ENCODE assay signal across 20 mouse cellular contexts in the genomic region with DNA sequence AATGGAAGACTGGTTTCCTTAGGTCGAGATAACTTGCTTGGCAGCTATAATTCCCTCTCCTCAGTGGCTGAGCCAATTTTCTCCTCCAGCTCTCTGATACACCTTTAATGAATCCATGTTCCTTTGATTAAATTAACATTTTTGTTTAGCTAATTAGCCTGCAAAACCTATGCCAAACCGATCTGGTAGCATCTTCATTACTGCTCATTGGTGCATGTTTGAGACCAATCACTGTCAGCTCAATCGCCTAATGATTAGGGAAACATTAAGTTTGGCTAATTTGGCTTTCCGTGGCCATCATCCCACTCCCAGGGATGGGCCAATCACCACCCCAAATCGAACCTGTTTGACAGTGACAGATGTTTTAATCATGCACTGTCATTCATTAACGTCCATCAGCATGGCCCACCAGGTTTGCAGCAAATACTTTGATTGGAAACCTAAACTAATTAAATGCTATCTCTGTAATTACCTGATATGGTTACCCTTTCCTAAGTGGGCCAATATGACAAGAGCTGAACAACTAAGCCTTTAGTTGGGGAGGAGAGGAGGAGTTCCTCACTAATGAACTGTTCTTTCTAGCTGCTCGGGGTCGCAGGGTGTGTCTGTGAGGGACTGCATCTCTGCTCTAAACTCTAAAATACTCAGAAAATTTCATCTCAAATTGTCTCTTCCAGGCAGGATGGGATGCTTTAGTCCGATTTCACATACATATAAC.
A peak's percentile ranks its signal among the peaks of the same experiment; 100 is the strongest.
DNase-seq lines count a peak whose midpoint lies in the region; ATAC-seq and TF ChIP-seq lines count a peak whose summit lies in the region.
"Had no signal": no experiment of that assay in that cellular context is flagged by ENCODE, and none has a peak within 500 bp of the region (broad histone marks: within the 10 kb centered on the region; RNA-seq: fewer than 3 reads in every experiment).

No protein-coding gene starts in this region.

- H3K36me3 ChIP-seq in forebrain, embryonic 11.5 days (ENCODE audit: control insufficient read depth, insufficient read depth, low read length) = no peaks in the 10 kb centered on the region
- no peaks in the 10 kb centered on the region for H3K36me3 ChIP-seq in forebrain, embryonic 10.5 days (replicated peaks)
- no peaks in the 10 kb centered on the region for H3K36me3 ChIP-seq in forebrain, embryonic 13.5 days (ENCODE audit: poor library complexity, severe bottlenecking)
- no peaks in the 10 kb centered on the region for H3K36me3 ChIP-seq in hindbrain, embryonic 14.5 days (replicated peaks; ENCODE audit: control insufficient read depth, insufficient read depth)
- no peaks in the 10 kb centered on the region for H3K36me3 ChIP-seq in midbrain, postnatal 0 days (ENCODE audit: insufficient read depth, low read length)
- H3K36me3 ChIP-seq: heart, embryonic 10.5 days; liver, embryonic 12.5 days had no signal

- no peak overlapping the region for H3K4me3 ChIP-seq in forebrain, embryonic 11.5 days (ENCODE audit: low read depth, low read length)
- H3K4me3 ChIP-seq in forebrain, embryonic 10.5 days = no peak overlapping the region
- no peak overlapping the region for H3K4me3 ChIP-seq in forebrain, embryonic 13.5 days
- no peak overlapping the region for H3K4me3 ChIP-seq in hindbrain, embryonic 14.5 days (replicated peaks; ENCODE audit: low read length)
- H3K4me3 ChIP-seq in midbrain, postnatal 0 days (ENCODE audit: low read depth, low read length) = no peak overlapping the region
- no peak overlapping the region for H3K4me3 ChIP-seq in layer of hippocampus, adult 2 months
- H3K4me3 ChIP-seq: heart, embryonic 10.5 days; liver, embryonic 12.5 days had no signal

- no peak overlapping the region for H3K9ac ChIP-seq in forebrain, embryonic 11.5 days (ENCODE audit: low read length)
- no peak overlapping the region for H3K9ac ChIP-seq in forebrain, embryonic 13.5 days
- no peak overlapping the region for H3K9ac ChIP-seq in hindbrain, embryonic 14.5 days
- H3K9ac ChIP-seq in midbrain, postnatal 0 days (replicated peaks; ENCODE audit: low read length, poor library complexity, severe bottlenecking) = no peak overlapping the region
- H3K9ac ChIP-seq: liver, embryonic 12.5 days had no signal

- no peaks in the 10 kb centered on the region for H3K4me1 ChIP-seq in forebrain, embryonic 11.5 days (replicated peaks; ENCODE audit: control insufficient read depth, insufficient read depth, low read length)
- H3K4me1 ChIP-seq in forebrain, embryonic 10.5 days = no peaks in the 10 kb centered on the region
- H3K4me1 ChIP-seq in forebrain, embryonic 13.5 days = 0 out of 2 replicates have a peak, but pooled peaks cover 5% of the 10 kb centered on the region
- H3K4me1 ChIP-seq in hindbrain, embryonic 14.5 days (replicated peaks; ENCODE audit: control insufficient read depth, insufficient read depth, low read length) = no peaks in the 10 kb centered on the region
- H3K4me1 ChIP-seq in midbrain, postnatal 0 days (ENCODE audit: insufficient read depth, low read length) = no peaks in the 10 kb centered on the region
- H3K4me1 ChIP-seq: heart, embryonic 10.5 days; liver, embryonic 12.5 days had no signal

- peak; percentile 58 for DNase-seq in forebrain, embryonic 11.5 days (ENCODE audit: low spot score)
- DNase-seq in forebrain, embryonic 10.5 days (ENCODE audit: extremely low spot score, low spot score) = no peak
- DNase-seq in hindbrain, embryonic 14.5 days (ENCODE audit: low spot score) = peak; percentile 33
- DNase-seq in midbrain, postnatal 0 days (ENCODE audit: low spot score) = peak; percentile 35
- no peak for DNase-seq in frontal cortex, postnatal 10 days (ENCODE audit: low spot score in 2 of 2)
- no peak for DNase-seq in layer of hippocampus, adult 2 months (ENCODE audit: low spot score in 2 of 2)
- DNase-seq: adrenal gland, postnatal 14 days; cerebellum, adult 11 months; cerebellum, postnatal 14 days; embryo, embryonic 11 days; kidney, adult 2 months; kidney, postnatal 14 days; lung, adult 2 months; lung, postnatal 36 days; thymus, postnatal 4 days had no signal

- no peaks in the 10 kb centered on the region for H3K27me3 ChIP-seq in forebrain, embryonic 11.5 days (ENCODE audit: control insufficient read depth, insufficient read depth, low read length)
- H3K27me3 ChIP-seq in forebrain, embryonic 10.5 days (ENCODE audit: poor library complexity, severe bottlenecking) = no peaks in the 10 kb centered on the region
- H3K27me3 ChIP-seq in forebrain, embryonic 13.5 days = no peaks in the 10 kb centered on the region
- H3K27me3 ChIP-seq in hindbrain, embryonic 14.5 days (ENCODE audit: control insufficient read depth, insufficient read depth, low read length) = no peaks in the 10 kb centered on the region
- H3K27me3 ChIP-seq in midbrain, postnatal 0 days (ENCODE audit: insufficient read depth, low read length) = no peaks in the 10 kb centered on the region
- H3K27me3 ChIP-seq: liver, embryonic 12.5 days had no signal

- WGBS in forebrain, embryonic 11.5 days = 60% methylated on average over 9 of the region's 9 CpGs
- 81% methylated on average over 9 of the region's 9 CpGs for WGBS in forebrain, embryonic 10.5 days
- WGBS in forebrain, embryonic 13.5 days = 42% methylated on average over 9 of the region's 9 CpGs
- 60% methylated on average over 9 of the region's 9 CpGs for WGBS in hindbrain, embryonic 14.5 days
- WGBS in midbrain, postnatal 0 days = 71% methylated on average over 9 of the region's 9 CpGs

- no peak overlapping the region for H3K27ac ChIP-seq in forebrain, embryonic 11.5 days (ENCODE audit: low read depth, low read length)
- H3K27ac ChIP-seq in forebrain, embryonic 10.5 days = no peak overlapping the region
- peak overlapping the region; percentile 42; the same call in 1 of the 2 replicates for H3K27ac ChIP-seq in forebrain, embryonic 13.5 days
- no peak overlapping the region for H3K27ac ChIP-seq in hindbrain, embryonic 14.5 days
- no peak overlapping the region for H3K27ac ChIP-seq in midbrain, postnatal 0 days (ENCODE audit: low read depth, low read length)
- H3K27ac ChIP-seq in layer of hippocampus, adult 2 months = no peak overlapping the region
- H3K27ac ChIP-seq: heart, embryonic 10.5 days; liver, embryonic 12.5 days had no signal

- no peak for TF ChIP-seq CTCF in midbrain, postnatal 0 days (IDR thresholded peaks at IDR 0.05)
- no peak for TF ChIP-seq CTCF in layer of hippocampus, adult 2 months (conservative IDR thresholded peaks at IDR 0.05)

- no peaks in the 10 kb centered on the region for H3K9me3 ChIP-seq in forebrain, embryonic 11.5 days (ENCODE audit: control insufficient read depth, low read length)
- H3K9me3 ChIP-seq in forebrain, embryonic 10.5 days = no peaks in the 10 kb centered on the region
- no peaks in the 10 kb centered on the region for H3K9me3 ChIP-seq in forebrain, embryonic 13.5 days (replicated peaks)
- H3K9me3 ChIP-seq in hindbrain, embryonic 14.5 days (ENCODE audit: control insufficient read depth, low read length) = no peaks in the 10 kb centered on the region
- no peaks in the 10 kb centered on the region for H3K9me3 ChIP-seq in midbrain, postnatal 0 days (ENCODE audit: low read length)
- H3K9me3 ChIP-seq: heart, embryonic 10.5 days; liver, embryonic 12.5 days had no signal

- no peak overlapping the region for H3K4me2 ChIP-seq in forebrain, embryonic 11.5 days (ENCODE audit: low read depth, low read length, severe bottlenecking)
- no peak overlapping the region for H3K4me2 ChIP-seq in forebrain, embryonic 13.5 days
- no peak overlapping the region for H3K4me2 ChIP-seq in hindbrain, embryonic 14.5 days (replicated peaks)
- no peak overlapping the region for H3K4me2 ChIP-seq in midbrain, postnatal 0 days (ENCODE audit: low read depth, low read length, poor library complexity, severe bottlenecking)
- H3K4me2 ChIP-seq: liver, embryonic 12.5 days had no signal

- peak; percentile 87 for ATAC-seq in forebrain, embryonic 11.5 days (replicated peaks; ENCODE audit: low FRiP score)
- peak; percentile 91 for ATAC-seq in forebrain, embryonic 13.5 days
- ATAC-seq in hindbrain, embryonic 14.5 days (ENCODE audit: low FRiP score) = peak; percentile 60; the same call in 1 of the 2 replicates
- no peak for ATAC-seq in midbrain, postnatal 0 days (ENCODE audit: low FRiP score)
- ATAC-seq in megakaryocyte, adult 5-6 weeks (ENCODE audit: poor library complexity, severe bottlenecking) = no peak
- ATAC-seq: CD4-positive, CD25-positive, alpha-beta regulatory T cell, adult 4 months; liver, embryonic 12.5 days had no signal

Comparison
In these comparisons a context has a peak if more than half of its experiments do, and no peak if none do; other contexts are left out.
1. DNase-seq: peak in forebrain, embryonic 11.5 days (single experiment), hindbrain, embryonic 14.5 days (single experiment) and midbrain, postnatal 0 days (single experiment); none in forebrain, embryonic 10.5 days (single experiment), frontal cortex, postnatal 10 days (0 of 2) and layer of hippocampus, adult 2 months (0 of 2).
2. ATAC-seq: peak in forebrain, embryonic 11.5 days (single experiment), forebrain, embryonic 13.5 days (single experiment) and hindbrain, embryonic 14.5 days (single experiment); none in midbrain, postnatal 0 days (single experiment) and megakaryocyte, adult 5-6 weeks (single experiment).